Mouse (Mus musculus) T-cell, adult 2 months (primary cell): ENCODE data around the gene Scgb1b19.
"Not testable (repeated sequence)": the region's sequence is repeated elsewhere in the genome, so short reads cannot be mapped to it uniquely, and the experiment has no call there.

Experiments
- DNase-seq: peaks from one replicate; pipeline ENCODE4 v3.0.0; 2022; ENCODE audit warnings: low spot score

Scgb1b19 gene

DNA sequence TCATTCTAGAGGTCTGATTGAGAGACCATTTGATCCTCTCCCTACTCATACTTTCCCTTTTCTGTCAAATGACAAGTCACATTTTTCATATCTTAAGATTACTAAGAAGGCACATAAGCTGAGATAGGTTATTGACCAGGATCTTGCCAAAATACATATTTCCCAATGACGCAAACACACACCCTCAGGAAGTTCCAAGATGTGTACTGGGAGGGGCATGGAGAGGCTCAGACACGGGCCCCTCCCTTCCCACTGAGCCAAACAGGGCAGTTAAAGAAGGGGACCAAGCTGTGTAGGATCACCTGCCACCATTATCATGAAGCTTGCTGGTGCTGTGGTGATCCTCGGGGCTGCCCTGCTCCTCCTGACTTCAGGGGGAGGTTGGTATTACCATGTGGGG lies at the start of gene Scgb1b19:
TSS of gene Scgb1b19 (plus strand) at position 301 of the 400 bp plus-strand sequence.
- not testable (repeated sequence) for DNase-seq

DNA sequence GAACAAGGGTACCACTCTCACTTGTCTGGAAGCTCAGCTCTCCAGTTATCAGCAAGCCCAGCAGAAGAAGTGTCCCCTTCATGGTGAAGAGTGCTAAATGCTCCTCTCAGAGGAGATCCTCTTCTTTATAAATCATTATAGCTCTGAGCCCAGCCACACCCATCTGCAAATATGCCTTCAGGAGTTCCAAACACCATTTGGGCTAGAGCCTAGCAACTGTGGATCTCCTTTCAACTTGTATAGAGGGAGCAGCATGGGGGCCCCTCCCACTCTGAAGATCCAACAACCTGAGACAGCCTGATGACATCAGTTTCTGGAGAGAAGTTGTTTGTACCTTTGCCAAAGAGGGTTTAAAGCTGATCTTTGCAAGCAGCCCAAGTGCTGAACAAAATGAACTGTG lies 6.9 kb upstream of the Scgb1b19 start, which contains the start of gene Scgb2b19:
TSS of gene Scgb2b19 (minus strand) at position 101 of the 400 bp plus-strand sequence.
- not testable (repeated sequence) for DNase-seq
